Mouse (Mus musculus): Measurements from ENCODE around the gene Slc44a3.

DNA sequence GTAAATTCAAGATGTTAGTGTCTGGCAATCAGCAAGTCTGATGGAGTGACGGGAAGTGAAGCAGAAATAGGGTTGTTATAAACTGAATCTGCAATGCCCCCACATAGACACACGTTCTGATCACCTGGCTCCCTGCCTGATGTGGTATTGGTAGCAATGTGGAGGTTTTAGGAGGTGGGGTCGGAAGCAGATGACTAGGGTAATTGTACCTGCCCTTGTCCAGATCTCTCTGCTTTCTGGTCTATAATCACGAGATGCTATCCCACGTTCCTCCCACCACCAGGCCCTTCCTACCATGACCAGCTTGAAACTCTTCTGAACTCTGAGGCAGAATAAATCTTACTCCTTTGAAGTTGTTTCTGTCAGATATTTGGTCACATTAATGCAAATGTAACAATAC lies 45.4 kb upstream of the Slc44a3 start:
- TF ChIP-seq CHD2 (IDR thresholded peaks at IDR 0.05; ENCODE audit: low read depth, low read length) (no peak), ZC3H11A (IDR thresholded peaks at IDR 0.05; ENCODE audit: borderline replicate concordance, low read depth, low read length) (no peak), ZNF384 (IDR thresholded peaks at IDR 0.05; ENCODE audit: low read depth, low read length) (no peak), MAFK (IDR thresholded peaks at IDR 0.05; ENCODE audit: insufficient read depth, low read depth, low read length) (no peak), HCFC1 (IDR thresholded peaks at IDR 0.05; ENCODE audit: borderline replicate concordance, insufficient read depth, low read length) (no peak)
